Mouse (Mus musculus): ENCODE results near the gene Cenpe. TPM values are rescaled to one million over a fixed set of nuclear protein-coding genes. Genes with fewer than 3 reads are reported as not detected.

Cenpe gene
- 2.3 and 2.8 TPM in 2 replicates for polyA plus RNA-seq (2015; fragmentation: Nextera tagmentation; extraction: Ambion mirVana)

DNA sequence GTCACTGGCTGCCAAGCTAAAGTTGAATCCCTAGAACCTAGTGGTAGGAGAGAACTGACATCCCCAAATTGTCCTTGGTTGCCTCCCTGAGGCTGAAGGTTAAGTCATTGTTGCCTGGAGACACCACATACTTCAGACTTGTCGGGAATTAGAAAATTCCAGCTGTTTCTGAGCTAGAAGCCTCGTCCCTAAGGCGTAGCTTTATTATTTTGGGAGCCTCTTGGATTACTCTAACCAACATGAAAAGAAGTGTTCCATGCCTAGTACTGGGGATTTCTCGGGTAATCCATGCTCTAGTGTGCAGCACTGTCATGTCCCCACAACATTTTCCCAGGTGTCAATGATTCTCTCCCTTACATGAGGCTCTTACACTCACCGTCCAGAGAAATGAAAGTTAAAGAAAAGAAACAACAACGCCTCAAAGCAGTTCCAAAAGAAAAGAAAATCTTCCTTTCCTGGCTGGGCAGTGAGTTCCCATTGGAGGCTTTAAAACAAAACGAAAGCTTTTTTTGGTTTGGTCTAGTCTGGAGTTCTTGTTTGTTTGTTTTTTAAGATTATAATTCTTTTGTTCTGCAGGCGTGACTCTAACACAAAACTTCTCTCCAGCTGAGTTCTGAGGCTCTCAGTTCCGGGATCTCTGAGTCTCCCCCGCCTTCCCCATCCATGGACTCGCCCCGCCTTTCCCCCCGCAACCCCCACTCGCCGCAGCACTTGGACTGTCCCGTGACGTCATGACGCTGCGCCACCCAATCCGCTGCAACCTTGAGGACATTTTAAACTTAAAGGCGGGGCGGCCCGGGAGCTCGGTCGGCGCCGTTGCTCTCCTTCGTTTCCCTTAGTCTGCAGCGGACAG, at the start of gene Cenpe:
Cenpe (plus strand) TSS at position 733 of the 853 bp plus-strand sequence.

GRCm38 (mm10) chr3:135280669-135281415, 68.5 kb downstream of the Cenpe start, which contains the start of gene Bdh2:
Bdh2 (plus strand) TSS chr3:135281221.

DNA sequence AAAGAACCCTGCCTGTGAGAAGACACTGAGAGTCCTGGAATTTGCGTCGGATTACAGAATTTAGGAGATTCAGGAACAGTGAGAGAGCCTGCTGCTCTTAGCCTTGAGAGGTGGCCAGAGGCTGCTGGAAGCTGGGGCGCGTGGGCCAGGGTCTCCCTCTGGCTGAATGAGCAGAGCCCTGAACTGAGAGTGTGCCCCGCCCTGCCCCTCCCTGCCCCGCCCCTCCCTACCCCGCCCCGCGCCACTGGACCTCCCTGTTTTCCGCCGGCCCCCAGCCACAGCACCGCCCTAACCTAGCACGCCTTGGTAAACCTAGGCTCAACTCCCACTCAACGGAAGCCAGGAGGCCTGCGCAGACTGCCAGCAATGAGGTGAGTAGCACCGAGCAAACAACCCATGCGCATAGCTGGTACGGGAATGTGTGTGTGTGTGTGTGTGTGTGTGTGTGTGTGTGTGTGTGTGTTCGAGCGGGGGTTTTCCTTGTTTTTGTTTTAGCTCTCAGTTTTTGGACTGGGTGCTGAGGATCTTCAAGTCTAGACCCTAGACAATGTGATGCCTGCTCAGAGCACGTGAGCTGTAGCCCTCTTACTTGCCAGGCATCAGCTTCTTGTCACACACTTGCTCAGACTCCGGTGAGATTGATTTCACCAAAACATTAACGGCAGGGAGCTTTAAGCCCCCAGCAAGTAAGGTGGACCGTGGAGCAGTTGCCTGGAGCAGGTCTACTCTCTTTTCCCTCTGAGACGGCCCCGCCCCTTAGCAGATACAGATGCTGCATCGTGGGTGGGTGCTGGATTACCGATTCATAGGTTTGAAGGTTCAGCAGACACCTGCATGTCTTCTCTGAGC, 95.3 kb downstream of the Cenpe start, which contains the start of gene Slc9b2:
Slc9b2 (plus strand) TSS at position 290 of the 849 bp plus-strand sequence.

Other genes with a start within 250 kb of the Cenpe start
- 5.8 and 8.0 TPM in 2 replicates for gene Bdh2, start 68.7 kb downstream of the Cenpe start, polyA plus RNA-seq (2015; fragmentation: Nextera tagmentation; extraction: Ambion mirVana)
- gene Slc9b2, start 95.2 kb downstream of the Cenpe start, polyA plus RNA-seq (2015; fragmentation: Nextera tagmentation; extraction: Ambion mirVana) = 2.6 and 3.4 TPM in 2 replicates
- gene Slc9b1, start 135.5 kb downstream of the Cenpe start, polyA plus RNA-seq (2015; fragmentation: Nextera tagmentation; extraction: Ambion mirVana) = not detected in 2 replicates
- 45.5 and 48.2 TPM in 2 replicates for gene Cisd2, start 211.4 kb downstream of the Cenpe start, polyA plus RNA-seq (2015; fragmentation: Nextera tagmentation; extraction: Ambion mirVana)
- 282 and 301 TPM in 2 replicates for gene Ube2d3, start 225.6 kb downstream of the Cenpe start, polyA plus RNA-seq (2015; fragmentation: Nextera tagmentation; extraction: Ambion mirVana)

All from neural tube, postnatal 0 days (tissue).